Mouse (Mus musculus) embryo, embryonic 9.5 days (tissue): ENCODE measurements around the gene Sun2.

Experiments
- DNase-seq: peaks from one replicate; pipeline ENCODE4 v3.0.0-alpha.2; 2017; ENCODE audit errors: extremely low spot score

The Sun2 gene

DNA sequence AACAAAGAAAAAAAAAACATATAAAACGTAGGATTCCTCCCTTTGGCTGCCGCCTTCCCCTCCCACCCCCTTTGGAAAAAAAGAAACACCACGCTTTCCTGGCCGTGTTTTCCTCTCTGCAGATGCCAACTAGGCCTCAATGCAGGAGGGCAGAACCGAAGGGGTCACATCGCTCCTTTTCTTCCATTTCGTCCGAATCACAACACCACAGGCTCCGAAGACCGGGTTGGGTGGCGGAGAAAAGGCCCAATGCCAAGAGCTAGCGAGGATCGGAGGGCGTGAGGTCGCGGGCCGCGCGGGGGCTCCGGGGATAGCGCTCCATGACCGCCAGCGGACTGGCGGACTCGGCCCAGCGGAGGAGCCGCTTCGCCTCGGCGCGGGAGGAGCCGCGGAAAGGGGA is 55.2 kb downstream of the Sun2 start:
- no peak for DNase-seq

DNA sequence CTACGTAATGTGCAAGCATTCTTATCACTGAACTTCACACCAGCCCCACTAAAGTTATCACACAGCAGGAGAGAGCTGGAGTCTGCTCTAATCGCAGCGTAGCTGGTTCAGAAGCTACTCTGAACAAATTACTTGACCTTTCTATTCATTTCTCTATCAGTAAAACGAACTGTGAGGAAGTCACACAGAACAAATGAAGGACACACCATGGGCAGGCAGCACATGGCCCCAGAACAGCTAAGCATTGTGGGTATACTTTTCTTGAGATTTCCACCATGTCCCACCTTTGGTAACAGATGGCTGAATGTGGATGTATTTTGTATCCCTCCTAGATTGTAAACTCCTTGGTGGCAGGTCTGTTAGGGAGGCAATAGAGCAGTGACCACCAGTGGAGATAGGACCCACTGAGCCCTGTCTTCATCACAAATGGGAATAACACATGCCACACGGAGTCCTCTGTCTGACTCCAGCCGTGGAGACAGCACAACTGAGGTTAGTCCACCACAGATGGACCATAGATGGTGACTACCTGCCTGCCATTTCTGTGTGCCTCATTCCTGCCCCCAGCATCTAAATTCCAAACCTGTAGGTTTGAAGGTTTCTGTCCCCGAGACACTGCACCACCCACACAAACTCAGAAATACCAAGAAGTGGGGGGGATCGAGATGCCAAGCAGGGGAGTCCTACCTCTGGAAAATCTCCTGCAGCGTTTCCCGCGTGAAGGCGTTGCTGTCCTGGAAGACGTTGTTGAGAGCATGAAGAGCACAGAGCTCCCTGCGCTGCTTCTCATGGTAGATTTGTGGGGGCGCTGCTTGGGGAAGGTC is 56.1 kb downstream of the Sun2 start:
- DNase-seq: no peak

GRCm38 (mm10) chr15:79685141-79685641 is 57.1 kb downstream of the Sun2 start:
- no peak for DNase-seq

DNA sequence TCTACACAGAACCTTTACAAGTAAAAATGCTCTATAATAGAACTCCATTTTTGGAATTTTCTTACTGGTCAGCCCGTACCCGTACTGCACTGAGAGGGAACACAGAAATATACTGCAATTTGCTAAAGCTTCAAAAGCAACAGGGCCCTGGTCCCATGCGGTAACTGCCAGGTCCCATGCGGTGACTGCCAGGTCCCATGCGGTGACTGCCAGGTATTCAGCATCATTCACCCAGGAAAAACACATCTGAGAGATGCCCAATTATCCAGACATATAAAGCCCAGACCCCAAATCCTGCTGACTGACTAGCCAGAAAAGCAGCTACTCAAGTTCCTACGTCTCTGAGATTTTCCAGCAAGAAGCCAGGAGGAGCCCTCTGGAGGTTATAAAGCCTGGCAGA is 57.7 kb downstream of the Sun2 start:
- DNase-seq: no peak

- DNase-seq: no peak
These were observed 58.5 kb downstream of the Sun2 start for GRCm38 (mm10) chr15:79683707-79684465.

DNA sequence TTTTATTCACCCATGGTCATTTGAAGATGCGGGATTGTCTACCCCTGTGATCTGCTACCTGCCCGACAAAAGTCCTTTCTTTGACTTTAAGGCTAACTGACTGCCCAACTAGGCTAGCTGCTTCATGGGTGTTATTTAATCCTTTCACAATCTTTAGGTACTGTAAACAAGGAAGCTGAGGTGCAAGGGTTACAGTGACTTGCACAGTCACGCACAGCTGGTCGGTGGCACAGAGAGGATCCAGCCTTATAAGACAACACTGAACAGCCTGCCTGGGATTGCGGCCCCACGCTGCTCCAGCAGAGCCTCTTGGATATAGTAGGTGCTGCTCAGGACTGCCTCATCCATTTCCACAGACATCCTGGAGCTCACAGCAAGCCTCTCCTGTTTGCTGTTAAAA is 59.2 kb downstream of the Sun2 start:
- no peak for DNase-seq

DNA sequence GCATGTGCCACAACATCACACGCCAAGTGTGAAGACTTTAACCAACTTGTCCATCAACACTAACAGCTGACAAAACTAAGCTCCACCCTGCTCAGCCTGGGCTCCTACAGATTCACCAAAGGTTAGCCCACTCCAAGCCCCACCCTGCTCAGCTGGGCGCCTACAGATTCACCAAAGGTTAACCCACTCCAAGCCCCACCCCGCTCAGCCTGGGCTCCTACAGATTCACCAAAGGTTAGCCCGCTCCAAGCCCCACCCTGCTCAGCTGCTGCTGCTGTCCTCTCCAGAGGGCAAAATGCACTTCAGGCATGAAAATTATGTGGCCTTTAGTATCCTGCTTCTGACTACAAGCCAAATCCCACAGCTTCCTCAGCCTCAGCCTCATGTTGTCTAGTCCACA is 60.4 kb downstream of the Sun2 start:
- no peak for DNase-seq

DNA sequence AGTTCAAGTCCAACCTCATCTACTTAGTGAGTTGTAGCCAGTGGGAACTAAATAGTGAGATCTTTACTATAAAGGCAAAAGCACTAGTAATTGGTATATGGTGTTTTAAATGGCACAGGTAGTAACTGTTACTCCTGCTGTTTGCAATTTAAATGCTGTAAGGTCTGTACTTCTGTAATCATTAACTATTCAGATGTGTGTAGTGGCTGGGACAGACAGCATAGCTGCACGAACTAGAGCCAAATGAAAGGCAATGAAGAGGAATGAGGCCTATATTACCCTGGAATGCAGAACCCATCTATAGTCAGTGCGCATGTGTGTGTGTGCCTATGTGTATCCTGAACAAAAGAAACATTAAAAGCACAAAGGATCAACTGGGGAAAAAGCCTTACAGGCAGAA is 64.4 kb downstream of the Sun2 start:
- no peak for DNase-seq
